Mouse (Mus musculus) neural tube, embryonic 10.5 days (tissue): ENCODE measurements around the gene Ppcs.

ENCODE experiments used
- DNase-seq: peaks from one replicate; pipeline ENCODE4 v3.0.0-alpha.2; 2017; ENCODE audit warnings: low spot score; ENCODE audit errors: extremely low spot score

Gene Ppcs

GRCm38 (mm10) chr4:119417894-119418293 is 4.3 kb downstream of the Ppcs start:
- DNase-seq: no peak

GRCm38 (mm10) chr4:119417270-119417669 is 5.0 kb downstream of the Ppcs start:
- no peak for DNase-seq

- DNase-seq: peak; percentile 97
Observed at GRCm38 (mm10) chr4:119415072-119415753, 7.0 kb downstream of the Ppcs start, which contains the start of gene Ccdc30. Gene Ccdc30 (minus strand): TSS chr4:119415521.

GRCm38 (mm10) chr4:119412791-119413190 is 9.4 kb downstream of the Ppcs start:
- no peak for DNase-seq

- DNase-seq: no peak
Observed at GRCm38 (mm10) chr4:119411877-119412650, 10.2 kb downstream of the Ppcs start.

- DNase-seq: no peak
Observed at GRCm38 (mm10) chr4:119403431-119403830, 18.8 kb downstream of the Ppcs start.

GRCm38 (mm10) chr4:119400896-119401295 is 21.3 kb downstream of the Ppcs start:
- DNase-seq: no peak

- DNase-seq: no peak
Observed at GRCm38 (mm10) chr4:119398751-119399150, 23.5 kb downstream of the Ppcs start.

GRCm38 (mm10) chr4:119390369-119390768 is 31.9 kb downstream of the Ppcs start:
- DNase-seq: peak; percentile 48

- DNase-seq: no peak
Observed at GRCm38 (mm10) chr4:119389184-119389583, 33.0 kb downstream of the Ppcs start.

- DNase-seq: no peak
Observed at GRCm38 (mm10) chr4:119381471-119382190, 40.6 kb downstream of the Ppcs start.

GRCm38 (mm10) chr4:119369460-119369859 is 52.8 kb downstream of the Ppcs start:
- no peak for DNase-seq
